Mouse (Mus musculus) layer of hippocampus, postnatal 10 days (tissue): ENCODE data around the gene Nkd2. TPM values are rescaled to one million over a fixed set of nuclear protein-coding genes. Genes with fewer than 3 reads are reported as not detected.

ENCODE experiments used
- DNase-seq, 2 experiments: peaks; one replicate each; pipeline ENCODE4 v3.0.0; 2021; ENCODE audit warnings: low spot score in 2 of 2
- total RNA-seq, 2 experiments: library from RNA; stranded (reverse); gene quantifications; 2 replicates each; pipeline ENCODE4 v1.2.3; 2021

Nkd2 gene
- total RNA-seq, 2 experiments from 2014 or later = 12.9 to 15.3 TPM

DNA sequence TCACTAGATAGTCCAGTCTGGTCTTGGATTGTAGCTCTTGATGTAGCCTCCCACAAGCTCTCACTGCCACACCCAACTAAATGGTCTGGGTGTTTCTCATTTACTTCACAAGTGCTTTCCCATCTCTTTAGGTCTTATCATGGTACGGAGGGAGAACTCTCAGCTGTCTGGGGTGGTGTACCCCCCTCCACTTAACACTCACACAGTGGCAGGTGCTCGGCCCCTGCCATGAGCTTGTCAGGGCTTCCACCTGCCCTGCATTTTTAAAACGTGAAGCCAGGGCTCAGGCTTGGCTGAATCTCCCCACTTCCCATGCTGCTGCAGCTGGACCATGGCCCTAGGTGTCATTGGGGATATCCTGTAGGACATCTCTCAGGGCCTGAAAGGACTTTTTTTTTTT is 28.5 kb downstream of the Nkd2 start:
- DNase-seq = no peak

DNA sequence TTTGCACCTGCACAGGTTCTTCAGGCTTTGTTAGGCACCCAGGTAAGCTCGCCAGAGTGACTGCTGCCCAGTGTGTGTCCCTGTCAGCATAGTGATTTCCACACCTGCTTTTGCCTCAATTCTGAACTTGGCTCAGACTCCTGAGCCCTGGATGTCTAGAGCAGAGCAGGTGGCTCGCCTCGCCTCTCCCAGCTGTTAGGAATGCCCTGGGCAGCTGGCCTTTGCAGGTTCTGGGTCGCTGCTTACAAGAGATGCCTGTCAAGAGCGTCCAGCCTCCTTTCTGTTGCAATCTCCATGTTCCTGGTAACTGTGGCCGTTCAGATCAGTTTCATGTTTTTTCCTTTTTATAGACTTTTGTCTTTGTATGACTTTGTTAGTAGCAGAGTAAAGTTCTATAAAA is 31.1 kb downstream of the Nkd2 start:
- DNase-seq = no peak

DNA sequence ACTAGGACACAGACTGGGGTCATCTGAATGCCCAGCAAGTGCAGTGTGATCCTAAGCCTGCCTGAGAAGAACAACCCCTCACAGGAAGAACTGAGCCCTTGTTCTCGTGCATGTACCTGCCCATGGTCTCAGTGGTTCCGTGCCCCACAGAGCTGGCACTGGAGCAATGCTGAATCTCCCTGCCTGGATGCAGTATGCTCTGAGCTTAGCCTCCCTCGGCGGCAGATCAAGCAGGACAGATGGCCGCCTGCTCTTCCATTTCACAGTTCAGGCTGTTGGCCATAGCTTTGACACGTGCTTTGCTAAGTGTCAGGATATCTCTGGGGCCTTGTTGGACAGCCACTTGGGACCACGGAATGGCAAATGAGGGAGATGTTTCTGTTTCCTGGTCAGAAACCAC is 33.2 kb downstream of the Nkd2 start:
- no peak for DNase-seq

DNA sequence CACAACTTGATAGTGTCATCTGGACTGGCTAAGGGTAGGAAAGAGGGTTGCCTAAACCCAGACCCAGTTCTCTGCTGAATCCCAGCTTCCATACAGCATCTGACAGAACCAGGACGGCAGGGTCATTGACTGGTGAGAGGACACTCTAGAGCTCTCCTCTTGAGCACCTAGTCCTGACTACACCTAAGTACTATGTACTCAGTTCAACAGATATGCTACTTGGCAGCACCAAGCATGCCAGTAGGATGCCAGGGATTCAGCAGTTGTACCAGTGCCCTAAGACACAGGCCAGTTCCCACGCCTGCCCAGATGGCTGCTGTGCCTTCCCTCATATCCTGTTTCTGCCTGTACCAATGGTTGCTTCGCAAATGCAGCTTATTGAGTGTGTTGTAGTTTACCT is 34.5 kb downstream of the Nkd2 start:
- no peak for DNase-seq

DNA sequence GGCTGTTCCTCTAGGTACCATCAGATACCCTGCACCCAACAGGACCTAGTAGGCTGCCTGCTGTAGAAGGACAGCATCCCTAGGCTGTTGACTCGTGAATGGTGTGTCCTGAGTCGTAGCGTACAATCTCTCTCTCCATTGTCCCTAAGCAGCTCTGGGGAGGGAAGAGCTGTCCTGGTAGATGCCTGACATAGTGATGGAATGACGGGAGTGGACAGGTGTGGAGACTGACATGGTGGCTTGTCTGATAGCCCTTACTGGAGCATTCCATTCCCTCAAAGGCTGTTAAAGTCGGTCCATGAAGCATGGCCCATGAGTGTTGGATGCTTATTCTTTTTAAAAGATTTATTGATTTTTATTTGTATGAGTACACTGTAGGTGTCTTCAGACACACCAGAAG is 42.5 kb downstream of the Nkd2 start:
- no peak for DNase-seq

DNA sequence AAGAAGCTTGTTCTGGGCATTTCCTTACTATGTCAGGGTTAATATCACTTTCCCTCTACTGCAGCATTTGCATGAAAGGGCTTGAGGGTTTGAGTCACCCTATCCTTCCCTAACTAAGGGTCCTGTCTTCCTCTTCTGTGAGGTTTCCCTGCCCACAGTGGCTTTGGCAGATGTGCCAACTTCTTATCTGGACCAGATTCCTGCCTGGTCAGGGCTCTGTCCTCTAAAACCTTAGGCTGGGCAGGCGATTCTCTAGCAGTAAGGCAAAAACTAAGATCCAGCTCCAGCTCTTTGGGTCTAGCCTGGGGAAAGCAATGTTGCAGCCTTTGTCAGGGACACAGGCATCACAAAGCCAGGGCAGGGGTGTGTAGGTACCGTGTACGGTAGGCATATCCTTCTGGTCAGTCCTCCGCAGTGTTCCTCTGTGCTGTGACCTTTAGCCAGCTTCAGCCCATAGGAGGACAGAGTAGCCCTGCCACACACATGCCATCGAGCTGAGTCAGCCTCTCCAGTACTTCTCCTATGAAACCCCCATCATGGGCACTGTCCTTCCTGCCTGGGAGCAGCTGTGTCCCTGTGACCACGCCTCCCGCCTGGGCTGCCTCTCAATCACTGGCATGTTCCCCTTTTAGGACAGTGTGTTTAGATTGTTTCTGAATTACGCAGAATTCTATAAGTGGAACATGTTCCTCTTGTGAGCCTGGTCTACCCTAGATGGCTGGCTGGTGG is 43.8 kb downstream of the Nkd2 start:
- peak in 1 of 2 experiments; percentile 23 for DNase-seq

DNA sequence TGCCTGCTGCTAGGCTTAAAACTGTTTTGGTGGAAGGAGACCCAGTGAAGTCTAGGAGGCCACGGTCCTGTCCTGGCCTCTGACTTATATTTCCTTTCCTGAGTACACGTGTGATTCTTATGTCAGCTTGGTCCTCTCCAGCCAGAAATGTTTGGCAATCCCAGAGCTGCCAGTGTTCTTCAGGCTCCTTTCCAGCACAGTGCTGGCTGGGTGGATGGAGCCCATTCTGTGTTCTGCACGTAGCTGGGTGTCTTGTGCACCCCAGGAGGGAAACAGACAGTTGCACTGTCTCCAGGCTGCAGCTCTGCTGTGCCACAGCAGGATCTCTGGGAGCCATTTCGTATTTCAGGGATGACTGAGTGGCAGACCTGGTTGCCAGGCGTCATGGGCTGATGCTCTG is 48.3 kb downstream of the Nkd2 start:
- DNase-seq = peak; percentile 12 to 21

DNA sequence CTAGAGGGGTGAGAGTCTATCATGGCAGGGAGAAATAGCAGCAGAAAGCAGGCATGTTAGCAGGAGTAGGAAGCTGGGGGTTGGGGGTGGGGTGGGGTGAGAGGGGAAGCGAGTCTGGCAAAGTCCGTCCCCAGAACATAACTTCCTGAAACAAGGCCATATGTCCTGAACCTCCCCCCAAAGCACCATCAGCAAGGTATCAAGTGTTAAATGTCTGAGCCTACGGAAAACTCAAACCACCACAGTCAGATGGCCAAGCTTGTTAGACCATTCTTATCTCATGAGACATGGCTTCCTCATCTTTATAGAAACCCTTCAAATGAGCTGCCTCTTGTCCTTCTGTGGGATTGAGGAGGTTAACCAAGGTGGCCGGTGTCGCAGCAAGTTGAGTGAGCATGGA is 54.3 kb downstream of the Nkd2 start:
- DNase-seq = no peak

DNA sequence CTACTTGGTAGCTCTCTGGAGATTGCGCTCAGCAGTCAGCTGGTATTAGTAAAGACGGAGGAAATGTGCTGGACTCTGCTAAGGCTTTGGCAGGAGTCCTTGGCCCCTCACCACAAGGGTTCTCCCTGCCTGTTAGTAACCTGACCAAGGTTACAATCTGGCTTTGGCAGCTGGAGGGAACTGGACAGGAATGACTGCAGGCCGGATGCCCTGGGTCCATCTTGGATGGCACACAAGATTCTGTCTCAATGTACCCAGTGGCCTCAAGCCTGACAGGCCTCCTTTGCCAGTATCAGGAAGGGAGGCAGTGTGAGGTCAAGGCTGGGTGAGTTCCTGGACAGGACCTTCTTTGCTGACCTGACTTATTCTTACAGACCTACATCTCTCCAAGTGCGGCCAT is 55.3 kb downstream of the Nkd2 start:
- DNase-seq = no peak

DNA sequence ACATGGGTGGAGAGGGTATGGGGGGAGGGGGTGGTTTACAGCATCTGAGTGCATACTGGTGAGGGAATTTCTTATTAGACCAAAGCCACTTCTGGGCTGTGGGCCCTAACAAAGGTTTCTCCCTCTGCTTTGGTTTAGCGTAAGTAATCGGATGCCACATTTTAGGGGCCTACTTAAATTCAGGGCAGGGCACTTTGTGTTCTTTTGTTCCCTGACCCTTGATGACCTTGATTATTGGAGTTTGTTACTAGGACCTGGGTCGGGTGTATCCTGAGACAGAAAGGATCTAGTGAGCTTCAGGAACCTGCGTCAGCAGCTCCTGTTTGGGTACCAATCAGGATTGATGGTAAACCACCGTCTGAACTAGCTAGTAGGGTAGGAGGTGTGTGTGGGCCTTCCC is 64.9 kb downstream of the Nkd2 start:
- DNase-seq = no peak

DNA sequence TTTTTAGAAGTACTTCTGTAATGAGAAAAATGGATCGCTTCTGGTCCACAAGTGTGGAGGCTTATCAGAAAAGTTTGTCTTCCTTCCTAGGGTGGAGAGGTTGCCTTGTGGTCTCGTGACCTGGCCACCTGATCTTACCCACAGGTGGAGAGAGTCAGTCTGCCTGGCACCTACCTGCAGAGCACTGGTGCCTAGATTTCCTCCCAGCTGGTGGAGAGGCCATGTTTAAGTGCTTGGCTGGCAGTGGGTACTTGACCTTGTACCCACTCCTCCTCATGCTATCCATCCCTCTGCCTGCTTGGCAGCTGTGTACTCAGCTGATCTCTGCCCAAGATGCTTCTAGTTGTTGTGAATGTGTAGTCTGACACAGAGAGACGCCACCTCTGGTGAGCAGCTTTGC is 69.9 kb downstream of the Nkd2 start:
- DNase-seq = no peak

DNA sequence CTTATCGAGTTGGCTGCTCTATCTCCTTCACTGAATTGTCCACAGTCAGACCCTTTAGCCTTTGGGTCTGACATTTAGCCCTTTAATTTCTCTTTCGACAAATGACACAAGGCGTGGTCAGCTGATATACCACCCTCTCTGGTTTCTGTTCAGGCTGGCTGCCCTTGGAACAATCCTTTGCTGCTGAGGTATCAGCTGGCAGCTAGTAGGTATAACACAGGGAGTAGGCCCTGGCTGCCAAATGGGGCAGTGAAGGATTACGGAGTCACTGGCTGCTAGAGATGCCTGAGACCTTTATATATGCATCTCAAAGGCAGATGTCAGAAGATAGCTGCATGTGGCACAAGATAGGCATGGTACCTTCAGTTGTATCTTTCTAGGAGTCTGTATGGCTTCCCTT is 71.6 kb downstream of the Nkd2 start:
- no peak for DNase-seq

DNA sequence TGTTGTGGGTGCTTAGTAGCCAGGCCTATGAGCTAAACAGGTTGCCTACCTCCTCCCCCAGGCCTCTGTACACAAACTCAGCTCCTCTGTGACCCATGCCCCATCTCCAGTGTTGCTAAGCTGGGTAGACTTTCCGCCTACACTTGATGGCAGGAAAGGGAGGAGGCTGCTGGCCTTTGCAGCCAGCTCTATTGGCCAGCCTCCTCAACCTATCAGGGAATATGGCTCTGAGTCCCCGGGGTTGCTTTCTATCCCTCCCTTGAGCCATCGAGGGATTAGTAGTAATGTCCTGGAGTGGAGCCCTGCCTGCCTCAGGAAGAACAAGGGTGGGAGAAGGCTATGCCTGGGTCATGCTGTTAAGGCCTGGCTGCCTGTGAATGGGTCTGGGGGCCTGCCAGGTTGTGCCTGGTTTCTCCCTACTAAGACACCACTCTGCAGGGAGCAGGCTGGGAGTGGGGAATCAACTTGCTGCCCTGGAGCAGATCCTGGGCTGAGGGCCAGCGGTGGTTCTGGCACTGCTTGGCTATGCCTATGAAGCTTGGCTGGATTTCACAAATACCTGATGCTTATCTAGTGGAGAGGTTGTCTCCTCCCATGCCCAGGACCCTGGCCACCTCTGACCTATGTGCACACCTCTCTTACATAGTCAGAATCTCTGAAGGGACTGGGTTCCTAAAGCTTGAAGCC is 73.8 kb downstream of the Nkd2 start:
- peak; percentile 30 to 40 for DNase-seq

DNA sequence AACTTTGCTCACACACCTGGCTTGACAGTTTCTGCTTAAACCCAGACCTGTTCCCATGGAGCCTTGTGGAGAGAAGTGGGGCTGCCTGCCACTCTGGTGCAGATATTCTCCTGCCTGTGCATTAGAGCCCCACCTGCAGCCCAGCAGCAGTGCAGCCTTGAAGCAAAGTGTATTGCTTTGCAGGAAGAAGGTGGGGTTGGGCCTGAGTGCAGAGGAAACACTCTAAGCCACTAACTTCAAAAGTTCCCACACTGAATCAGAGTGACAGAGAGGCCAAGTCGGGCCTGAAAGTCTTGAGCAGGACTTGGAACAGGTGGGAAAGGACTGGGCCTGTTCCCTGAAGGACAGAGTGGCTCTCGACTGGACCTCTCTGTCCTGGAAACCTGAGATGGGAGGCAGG is 74.8 kb downstream of the Nkd2 start:
- DNase-seq = no peak

DNA sequence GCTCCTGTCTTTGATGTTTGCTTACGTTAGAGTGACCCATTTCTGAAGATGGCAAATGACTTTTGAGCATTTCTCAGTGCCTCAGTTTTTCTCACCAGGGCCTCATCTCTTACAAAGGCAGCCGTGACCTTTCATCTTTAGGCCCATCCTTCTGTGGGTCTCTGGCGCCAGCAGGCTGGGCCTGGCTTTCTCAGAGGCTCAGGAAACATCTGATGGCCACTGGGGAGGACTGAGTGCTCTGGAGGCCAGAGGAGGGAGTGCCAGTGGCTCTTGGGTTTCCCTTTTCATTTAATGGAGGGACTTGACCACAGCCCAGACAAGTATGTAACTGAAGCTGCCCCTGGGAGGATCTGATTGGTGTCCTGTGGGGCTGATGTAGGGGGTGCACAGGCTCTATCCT is 76.3 kb downstream of the Nkd2 start:
- no peak for DNase-seq

DNA sequence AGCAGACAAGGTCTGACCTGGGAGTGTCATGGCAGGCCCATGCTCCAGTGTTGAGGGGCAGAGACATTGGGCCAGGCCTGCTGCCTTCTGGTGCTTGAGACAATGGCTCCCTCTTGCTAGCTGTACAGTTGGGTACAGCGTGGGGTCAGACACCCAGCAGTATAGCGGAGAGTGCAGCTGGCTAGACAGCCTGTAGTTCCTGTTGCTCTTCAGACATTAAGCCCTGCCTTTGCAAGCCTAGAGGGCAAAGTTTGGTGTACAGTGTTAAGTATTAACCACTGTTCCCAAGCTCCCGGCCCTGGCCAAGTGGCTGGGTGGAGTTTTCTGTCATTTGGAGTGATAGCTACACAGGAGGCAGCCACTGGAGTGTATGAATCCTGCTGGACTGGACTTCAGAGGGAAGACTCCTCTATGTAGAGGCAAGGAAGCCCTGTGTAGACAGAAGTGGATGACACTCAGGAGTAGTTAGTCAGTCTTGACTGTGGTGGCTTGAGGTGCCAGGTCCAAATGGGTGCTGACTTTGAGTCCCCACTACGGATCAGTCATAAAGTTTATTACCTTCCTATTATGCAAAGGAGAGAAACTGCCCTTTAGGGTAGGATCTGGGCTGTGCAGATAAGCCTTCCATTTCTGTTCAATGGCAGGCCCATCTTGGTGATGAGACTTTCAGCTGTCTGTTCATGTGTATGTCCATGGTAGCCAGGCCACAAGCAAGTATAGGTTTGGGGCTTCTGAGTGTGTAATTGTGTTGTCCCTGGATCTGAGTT is 77.3 kb downstream of the Nkd2 start:
- DNase-seq = no peak

Other genes with a start within 250 kb of the Nkd2 start
- gene Clptm1l, start 243.6 kb downstream of the Nkd2 start, total RNA-seq = 100 to 1,000 TPM; 111 to 127 TPM
- gene Tert, start 220.7 kb downstream of the Nkd2 start, total RNA-seq = 1 to 10 TPM; 4.8 to 5.6 TPM
- not detected for gene Slc6a18, start 169.6 kb downstream of the Nkd2 start, total RNA-seq
- gene Slc6a19, start 142.8 kb downstream of the Nkd2 start, total RNA-seq = under 1 TPM; 0.14 to 0.16 TPM
- 10 to 100 TPM in 1 of 2 experiments, 1 to 10 TPM in 1; 9.0 to 10.4 TPM for gene Slc12a7, start 114.5 kb downstream of the Nkd2 start, total RNA-seq
- gene Trip13, start 90.2 kb upstream of the Nkd2 start, total RNA-seq = 1 to 10 TPM; 1.7 to 3.5 TPM
- 100 to 1,000 TPM; 113 to 120 TPM for gene Brd9, start 90.2 kb upstream of the Nkd2 start, total RNA-seq
- gene Zdhhc11, start 116.2 kb upstream of the Nkd2 start, total RNA-seq = not detected
- 100 to 1,000 TPM; 102 TPM for gene Tppp, start 161.8 kb upstream of the Nkd2 start, total RNA-seq
- gene Cep72, start 214.7 kb upstream of the Nkd2 start, total RNA-seq = 1 to 10 TPM; 1.9 to 2.7 TPM